Mouse (Mus musculus): ENCODE results near the gene Ccdc162. TPM values are rescaled to one million over a fixed set of nuclear protein-coding genes. Genes with fewer than 3 reads are reported as not detected.
"Not testable (repeated sequence)": the region's sequence is repeated elsewhere in the genome, so short reads cannot be mapped to it uniquely, and the experiment has no call there.

Ccdc162 gene
- polyA plus RNA-seq, 1 experiment from 2014 or later = 1.4 TPM

DNA sequence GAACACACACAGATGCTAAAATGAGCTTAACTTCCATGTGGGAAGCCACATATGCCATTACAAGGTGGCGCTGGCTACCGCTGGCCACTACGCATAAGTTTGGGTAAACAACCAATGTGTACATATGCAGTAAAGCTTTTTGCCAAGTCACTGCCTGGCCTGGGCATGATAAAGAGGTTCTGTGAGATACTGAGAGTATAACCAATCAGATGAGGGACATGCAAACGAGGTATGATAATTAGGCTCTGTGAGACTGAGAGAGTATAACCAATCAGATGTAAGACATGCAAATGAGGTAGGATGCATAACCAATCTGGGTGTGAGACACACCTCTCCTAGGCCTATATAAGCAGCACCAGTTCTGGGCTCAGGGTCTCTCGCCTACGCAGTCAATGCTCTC is 56.8 kb downstream of the Ccdc162 start:
- not testable (repeated sequence) for ATAC-seq (ENCODE audit: low FRiP score); H3K9me3 ChIP-seq (replicated peaks); H3K36me3 ChIP-seq; H3K4me2 ChIP-seq (replicated peaks); H3K27me3 ChIP-seq; H3K4me3 ChIP-seq; H3K27ac ChIP-seq; H3K9ac ChIP-seq; H3K4me1 ChIP-seq
- 95% methylated on average over 6 of the region's 6 CpGs for WGBS

GRCm38 (mm10) chr10:41655684-41656083 is 60.8 kb downstream of the Ccdc162 start:
- H3K27me3 ChIP-seq; H3K4me2 ChIP-seq (replicated peaks); H3K4me1 ChIP-seq; ATAC-seq (ENCODE audit: low FRiP score); H3K4me3 ChIP-seq; H3K9ac ChIP-seq; H3K27ac ChIP-seq; H3K9me3 ChIP-seq (replicated peaks); H3K36me3 ChIP-seq: not testable (repeated sequence)

DNA sequence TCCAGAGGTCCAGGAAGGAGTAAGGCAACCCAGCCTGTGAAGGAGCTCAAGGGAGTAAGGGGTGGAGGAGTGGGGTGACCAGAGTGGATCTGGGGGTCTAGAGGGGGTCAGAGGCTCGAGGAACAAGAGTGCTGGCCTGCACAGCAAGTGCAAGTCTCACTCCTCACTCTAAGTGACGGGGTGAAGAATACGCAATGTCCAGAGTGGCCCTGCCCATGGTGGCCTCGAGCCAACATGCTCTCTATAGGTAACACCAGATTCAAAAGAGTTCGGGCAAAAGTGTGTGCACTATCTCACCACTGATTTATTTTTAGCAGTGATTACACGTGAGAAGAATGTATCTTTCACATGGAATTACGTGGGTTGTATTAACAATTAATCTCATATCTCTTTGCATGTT is 63.4 kb downstream of the Ccdc162 start:
- ATAC-seq (ENCODE audit: low FRiP score) = no peak
- Histone ChIP-seq H3K36me3 (no peaks in the 10 kb centered on the region), H3K4me1 (no peaks in the 10 kb centered on the region), H3K27me3 (no peaks in the 10 kb centered on the region), H3K4me3 (no peak overlapping the region), H3K27ac (no peak overlapping the region), H3K4me2 (replicated peaks) (no peak overlapping the region), H3K9me3 (replicated peaks) (no peaks in the 10 kb centered on the region), H3K9ac (no peak overlapping the region)
- WGBS = 85% methylated on average over 7 of the region's 7 CpGs

- no peak overlapping the region for H3K9ac ChIP-seq
- H3K4me2 ChIP-seq (replicated peaks) = no peak overlapping the region
- H3K4me3 ChIP-seq = no peak overlapping the region
- H3K27me3 ChIP-seq = no peaks in the 10 kb centered on the region
- no peak overlapping the region for H3K27ac ChIP-seq
- no peak for ATAC-seq (ENCODE audit: low FRiP score)
- WGBS = 47% methylated on average over 6 of the region's 6 CpGs
- H3K9me3 ChIP-seq (replicated peaks) = no peaks in the 10 kb centered on the region
- no peaks in the 10 kb centered on the region for H3K36me3 ChIP-seq
- no peaks in the 10 kb centered on the region for H3K4me1 ChIP-seq
Observed at GRCm38 (mm10) chr10:41652094-41652775, 64.2 kb downstream of the Ccdc162 start.

- H3K27me3 ChIP-seq = no peaks in the 10 kb centered on the region
- H3K9me3 ChIP-seq (replicated peaks) = no peaks in the 10 kb centered on the region
- no peak overlapping the region for H3K4me3 ChIP-seq
- no peak overlapping the region for H3K27ac ChIP-seq
- no peak for ATAC-seq (ENCODE audit: low FRiP score)
- H3K36me3 ChIP-seq = no peaks in the 10 kb centered on the region
- no peaks in the 10 kb centered on the region for H3K4me1 ChIP-seq
- 87% methylated on average over 3 of the region's 3 CpGs for WGBS
- H3K4me2 ChIP-seq (replicated peaks) = no peak overlapping the region
- H3K9ac ChIP-seq = no peak overlapping the region
Observed at GRCm38 (mm10) chr10:41651532-41651931, 64.9 kb downstream of the Ccdc162 start.

DNA sequence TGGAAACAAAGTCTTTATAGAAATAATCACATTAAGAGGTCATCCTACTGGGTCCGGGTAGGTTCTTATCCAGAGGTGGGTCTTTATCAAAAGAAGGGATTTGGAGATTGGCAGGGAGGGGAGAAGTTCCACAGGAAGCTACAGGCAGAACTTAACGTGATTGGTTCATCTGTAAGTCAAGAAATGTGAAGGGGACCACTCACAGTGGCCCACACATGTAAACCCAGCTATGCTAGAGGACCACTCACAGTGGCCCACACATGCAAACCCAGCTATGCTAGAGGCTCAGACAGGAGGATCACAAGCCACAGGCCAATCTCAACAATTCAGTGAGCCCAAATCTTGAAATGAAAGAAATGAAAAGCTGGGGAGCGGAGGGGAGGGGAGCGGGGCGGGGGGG is 67.2 kb downstream of the Ccdc162 start:
- 89% methylated on average over 4 of the region's 5 CpGs for WGBS
- H3K36me3 ChIP-seq = no peaks in the 10 kb centered on the region

DNA sequence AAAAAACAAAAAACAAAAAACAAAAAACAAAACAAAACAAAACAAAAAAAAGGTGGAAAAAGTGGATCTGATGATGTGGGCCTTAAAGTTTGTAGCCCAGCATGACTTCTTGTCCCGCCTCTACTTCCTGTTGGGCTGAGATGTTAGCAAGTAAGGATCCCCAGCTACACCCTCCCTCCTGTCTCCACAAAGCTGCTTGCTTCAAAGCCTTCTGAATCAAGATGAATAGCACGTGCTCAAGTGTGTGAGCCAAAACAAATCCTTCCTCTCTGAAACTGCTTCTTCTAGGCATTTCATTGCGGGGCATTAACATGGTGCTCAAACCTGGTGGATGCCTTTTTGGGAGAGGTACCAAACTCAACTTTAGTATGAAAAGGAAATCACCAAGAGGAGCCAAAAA is 77.7 kb downstream of the Ccdc162 start:
- H3K36me3 ChIP-seq = no peaks in the 10 kb centered on the region
- ATAC-seq (ENCODE audit: low FRiP score) = no peak
- H3K4me2 ChIP-seq (replicated peaks) = no peak overlapping the region
- H3K9ac ChIP-seq = no peak overlapping the region
- no peak overlapping the region for H3K4me3 ChIP-seq
- no peak overlapping the region for H3K27ac ChIP-seq
- no peaks in the 10 kb centered on the region for H3K27me3 ChIP-seq
- H3K4me1 ChIP-seq = no peaks in the 10 kb centered on the region
- no peaks in the 10 kb centered on the region for H3K9me3 ChIP-seq (replicated peaks)
- 61% methylated on average over 3 of the region's 3 CpGs for WGBS

More for the DNA sequence above, 67.2 kb downstream of the Ccdc162 start:
- Histone ChIP-seq H3K27me3 (no peaks in the 10 kb centered on the region), H3K4me1 (no peaks in the 10 kb centered on the region), H3K9ac (no peak overlapping the region), H3K4me3 (no peak overlapping the region), H3K27ac (no peak overlapping the region), H3K4me2 (replicated peaks) (no peak overlapping the region), H3K9me3 (replicated peaks) (no peaks in the 10 kb centered on the region)
- ATAC-seq (ENCODE audit: low FRiP score) = no peak

DNA sequence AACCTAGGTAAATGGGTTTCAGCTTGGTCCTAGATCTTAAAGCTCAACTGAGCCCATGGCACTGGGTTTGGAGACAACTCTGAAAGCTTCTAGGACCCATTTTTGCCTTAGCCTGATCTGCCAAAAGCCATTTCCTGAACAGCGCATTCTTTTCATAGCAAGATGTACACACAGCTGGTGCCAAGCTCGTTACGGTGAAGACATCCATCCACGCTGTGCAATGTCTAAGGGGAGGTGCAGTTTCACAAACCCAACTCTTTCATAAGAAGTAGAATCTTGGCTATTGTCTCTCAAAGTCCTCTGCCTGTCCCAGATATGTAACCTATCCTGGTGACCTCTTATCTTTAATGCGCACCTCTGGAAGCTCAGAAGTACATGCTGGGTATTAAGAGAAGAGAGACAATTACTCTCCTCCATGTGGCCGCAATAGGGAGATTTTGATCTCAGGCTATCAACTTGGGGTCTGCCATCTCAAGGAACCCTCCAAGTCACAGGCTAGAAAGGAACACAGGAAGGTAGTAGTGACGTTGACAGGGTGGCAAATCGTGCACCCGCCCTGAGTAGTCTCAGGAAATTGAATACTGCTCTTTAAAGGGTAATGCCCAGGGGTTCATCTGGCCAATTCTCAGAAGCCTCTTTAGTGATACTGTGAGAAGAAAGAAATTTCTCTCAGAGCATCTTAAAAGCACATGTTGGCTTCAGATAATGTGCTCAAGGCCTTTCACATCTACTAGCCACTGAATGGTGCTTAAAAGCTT is 81.0 kb downstream of the Ccdc162 start:
- no peaks in the 10 kb centered on the region for H3K4me1 ChIP-seq
- H3K27me3 ChIP-seq = no peaks in the 10 kb centered on the region
- no peak overlapping the region for H3K4me2 ChIP-seq (replicated peaks)
- no peaks in the 10 kb centered on the region for H3K36me3 ChIP-seq
- H3K9me3 ChIP-seq (replicated peaks) = no peaks in the 10 kb centered on the region
- no peak for ATAC-seq (ENCODE audit: low FRiP score)
- no peak overlapping the region for H3K9ac ChIP-seq
- no peak overlapping the region for H3K27ac ChIP-seq
- WGBS = 71% methylated on average over 9 of the region's 9 CpGs
- no peak overlapping the region for H3K4me3 ChIP-seq

- no peak for ATAC-seq (ENCODE audit: low FRiP score)
- Histone ChIP-seq H3K4me2 (replicated peaks) (no peak overlapping the region), H3K4me1 (no peaks in the 10 kb centered on the region), H3K36me3 (no peaks in the 10 kb centered on the region), H3K27me3 (no peaks in the 10 kb centered on the region), H3K4me3 (no peak overlapping the region), H3K27ac (no peak overlapping the region), H3K9me3 (replicated peaks) (no peaks in the 10 kb centered on the region), H3K9ac (no peak overlapping the region)
- 95% methylated on average over 11 of the region's 11 CpGs for WGBS
Observed at GRCm38 (mm10) chr10:41633801-41634200, 82.6 kb downstream of the Ccdc162 start.

DNA sequence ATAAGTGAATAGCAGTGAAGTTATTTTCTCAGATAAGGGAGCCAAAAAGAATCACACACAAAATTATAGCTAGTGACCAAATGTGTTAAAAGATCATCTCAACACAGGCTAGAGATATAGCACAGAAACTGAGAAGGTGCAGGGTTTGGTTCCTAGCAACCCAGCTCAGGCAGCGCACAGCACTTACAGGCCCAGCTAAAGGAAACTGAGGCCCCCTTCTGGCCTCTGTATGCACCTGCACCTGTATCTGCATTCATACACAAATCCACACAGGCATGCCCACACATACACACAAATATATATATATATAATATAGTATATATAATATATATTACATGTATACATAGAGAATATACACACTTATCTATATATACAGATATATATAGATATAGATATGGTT is 84.4 kb downstream of the Ccdc162 start:
- Histone ChIP-seq H3K4me1 (no peaks in the 10 kb centered on the region), H3K4me3 (no peak overlapping the region), H3K9me3 (replicated peaks) (no peaks in the 10 kb centered on the region), H3K27me3 (no peaks in the 10 kb centered on the region), H3K36me3 (no peaks in the 10 kb centered on the region), H3K27ac (no peak overlapping the region), H3K9ac (no peak overlapping the region), H3K4me2 (replicated peaks) (no peak overlapping the region)
- WGBS = 100% methylated on average over 1 of the region's 1 CpGs
- ATAC-seq (ENCODE audit: low FRiP score) = no peak

DNA sequence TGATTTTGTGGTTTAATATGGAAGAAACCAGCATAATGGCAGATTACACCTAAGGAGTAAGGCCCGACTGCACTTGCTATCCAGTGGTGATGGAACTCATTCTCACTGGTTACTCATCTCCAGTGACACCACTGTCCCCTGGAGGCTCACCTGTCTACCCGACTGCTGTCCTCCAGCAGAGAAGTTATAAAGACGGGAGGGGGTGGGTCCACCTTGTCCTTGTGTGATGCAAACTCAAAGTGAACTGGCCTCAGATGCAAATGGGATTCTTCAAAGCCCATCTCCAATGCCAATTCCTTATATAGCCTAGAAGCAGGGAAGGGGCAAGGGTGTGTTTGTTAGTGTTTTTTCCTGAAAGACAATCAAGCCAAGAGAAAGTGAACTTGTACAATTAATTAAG is 89.4 kb downstream of the Ccdc162 start:
- H3K9ac ChIP-seq = no peak overlapping the region
- no peak overlapping the region for H3K4me2 ChIP-seq (replicated peaks)
- H3K36me3 ChIP-seq = no peaks in the 10 kb centered on the region
- H3K27me3 ChIP-seq = no peaks in the 10 kb centered on the region
- no peaks in the 10 kb centered on the region for H3K4me1 ChIP-seq
- WGBS = 80% methylated on average over 3 of the region's 3 CpGs
- no peak overlapping the region for H3K27ac ChIP-seq
- no peaks in the 10 kb centered on the region for H3K9me3 ChIP-seq (replicated peaks)
- H3K4me3 ChIP-seq = no peak overlapping the region
- no peak for ATAC-seq (ENCODE audit: low FRiP score)

DNA sequence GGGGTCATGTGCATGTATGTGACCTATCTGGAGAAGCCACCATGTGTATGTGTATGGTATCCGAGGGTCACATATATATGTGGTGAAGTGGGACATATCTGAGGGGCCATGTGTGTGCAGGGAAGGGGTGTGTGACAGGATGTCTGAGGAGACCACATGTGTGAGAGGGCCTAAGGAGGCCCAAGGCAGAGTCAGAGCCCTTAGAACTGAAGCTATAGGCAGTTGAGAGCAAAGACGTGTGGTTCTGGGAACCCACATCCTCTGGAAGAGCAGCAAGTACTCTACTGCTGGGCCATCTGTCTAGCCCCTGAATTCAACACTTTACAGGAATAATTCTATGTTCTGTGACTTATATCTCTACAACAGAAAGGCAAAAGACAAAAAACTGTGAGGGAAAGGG is 96.4 kb downstream of the Ccdc162 start:
- H3K27ac ChIP-seq = no peak overlapping the region
- no peak overlapping the region for H3K4me2 ChIP-seq (replicated peaks)
- H3K4me1 ChIP-seq = no peaks in the 10 kb centered on the region
- no peaks in the 10 kb centered on the region for H3K27me3 ChIP-seq
- H3K9ac ChIP-seq = no peak overlapping the region
- no peaks in the 10 kb centered on the region for H3K36me3 ChIP-seq
- WGBS = 90% methylated on average over 2 of the region's 2 CpGs
- no peak for ATAC-seq (ENCODE audit: low FRiP score)
- no peak overlapping the region for H3K4me3 ChIP-seq
- H3K9me3 ChIP-seq (replicated peaks) = no peaks in the 10 kb centered on the region

DNA sequence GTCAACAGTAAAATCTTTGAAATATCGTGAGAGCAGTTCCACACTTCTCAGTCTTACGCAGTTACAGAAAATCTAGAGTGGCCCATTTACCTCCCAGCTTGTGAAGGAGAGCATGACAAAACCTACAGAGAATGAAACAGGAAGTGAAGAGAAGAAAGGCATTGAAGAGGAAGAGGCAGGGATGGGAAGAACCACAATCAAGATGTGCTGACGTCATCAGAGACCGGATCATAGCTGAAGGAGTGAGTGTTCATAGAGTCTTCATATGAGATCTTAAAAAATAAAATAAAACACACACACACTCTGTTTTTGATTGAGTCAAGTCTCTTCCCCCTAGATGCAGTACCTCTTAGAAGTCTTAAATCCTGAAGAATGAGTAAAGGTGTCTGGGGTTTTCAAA is 100.9 kb downstream of the Ccdc162 start:
- 87% methylated on average over 4 of the region's 4 CpGs for WGBS
- Histone ChIP-seq H3K4me1 (no peaks in the 10 kb centered on the region), H3K4me2 (replicated peaks) (no peak overlapping the region), H3K36me3 (no peaks in the 10 kb centered on the region), H3K4me3 (no peak overlapping the region), H3K27me3 (no peaks in the 10 kb centered on the region), H3K9ac (no peak overlapping the region), H3K9me3 (replicated peaks) (no peaks in the 10 kb centered on the region), H3K27ac (no peak overlapping the region)
- ATAC-seq (ENCODE audit: low FRiP score) = no peak
